Mouse (Mus musculus) left cerebral cortex, postnatal 10 days (tissue): ENCODE measurements around the gene Mgat4a. TPM values are rescaled to one million over a fixed set of nuclear protein-coding genes. Genes with fewer than 3 reads are reported as not detected.
A peak's percentile ranks its signal among the peaks of the same experiment; 100 is the strongest.

ENCODE experiments used
- DNase-seq, 2 experiments: peaks; one replicate each; pipeline ENCODE4 v3.0.0; 2021 to 2022; ENCODE audit warnings: low spot score in 2 of 2, mixed read lengths in 1 of 2; ENCODE audit errors: extremely low spot score in 1 of 2
- intact Hi-C: fragments of 180-260 bp; cut with DNase I; formaldehyde crosslinking; loops from one replicate; pipeline ENCODE4 v1.15.1; 2025
- total RNA-seq, 2 experiments: library from RNA; stranded (reverse); gene quantifications; 2 replicates each; pipeline ENCODE4 v1.2.3; 2021

The Mgat4a gene
- total RNA-seq, 2 experiments from 2014 or later = 28.9 to 29.6 TPM

DNA sequence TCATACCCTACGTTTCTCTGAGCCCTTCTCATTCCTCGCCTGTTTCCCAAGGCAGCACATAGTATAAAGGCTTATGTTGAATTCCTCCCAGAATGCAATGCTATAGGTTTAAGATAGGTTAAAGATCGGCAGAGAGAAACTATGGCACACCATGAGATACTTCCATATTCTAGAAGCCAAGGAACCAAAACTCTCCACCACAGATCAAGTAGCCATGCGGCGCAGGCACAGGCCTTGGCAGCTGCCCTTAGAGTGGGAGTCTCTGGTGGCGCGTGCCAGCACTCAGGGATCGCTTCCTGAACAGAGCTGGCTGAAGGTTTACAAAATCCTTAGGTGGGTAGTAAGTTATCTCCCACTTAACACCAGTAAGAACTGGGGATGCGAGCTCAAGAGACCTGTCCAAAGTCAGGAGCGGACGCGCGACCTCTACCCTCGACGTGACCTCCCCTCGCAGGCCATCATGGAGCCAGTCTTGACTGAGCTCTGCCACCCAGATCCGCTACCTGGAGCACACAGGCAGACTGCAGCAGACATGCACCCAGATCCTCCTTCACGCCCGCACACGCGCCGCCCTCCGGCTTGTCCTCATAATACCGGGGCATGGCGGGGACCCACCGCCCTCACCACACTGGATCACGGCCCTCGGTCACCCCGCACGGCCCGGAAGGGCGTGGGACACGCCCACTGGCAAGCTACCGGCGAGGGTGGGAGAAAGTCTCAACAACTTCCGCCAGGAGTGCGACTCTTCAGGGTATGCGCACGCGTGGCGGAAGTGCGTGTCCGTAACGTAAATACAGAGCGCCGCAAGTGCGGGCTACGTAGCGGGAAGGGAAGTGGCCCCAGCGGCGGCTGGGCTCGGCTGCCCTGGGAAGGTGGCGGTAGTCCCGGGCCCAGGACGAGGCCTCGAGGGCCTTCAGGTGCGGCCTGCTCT, 111.2 kb downstream of the Mgat4a start, which contains the start of the genes Coa5 and Unc50:
Coa5 (minus strand) TSS at position 738 of the 931 bp plus-strand sequence.
Unc50 (plus strand) TSS at position 774 of the 931 bp plus-strand sequence.
- intact Hi-C loops = loop anchor here (5.0 kb wide), 1 partner anchor 157 kb away; no protein-coding TSS in a partner anchor
- peak; percentile 92 to 95 for DNase-seq

DNA sequence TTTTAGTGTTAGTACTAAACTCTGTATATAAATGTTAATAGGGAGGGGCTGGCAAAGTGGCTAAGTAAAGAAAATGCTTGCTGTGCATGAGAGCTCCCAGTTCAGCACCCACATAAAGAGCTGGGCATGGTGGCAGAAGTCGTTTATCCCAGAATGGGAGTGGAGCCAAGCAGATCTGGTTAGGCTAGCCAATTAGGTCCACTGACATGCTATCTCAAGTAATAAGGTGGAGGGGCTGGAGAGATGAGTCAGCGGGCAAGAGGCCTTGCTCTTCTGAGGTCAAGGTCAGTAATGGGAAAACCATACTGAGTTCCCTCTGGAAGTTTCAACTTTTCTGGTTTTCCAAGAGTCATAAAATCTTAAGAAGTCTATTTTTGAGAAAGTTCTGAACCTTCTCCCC, 111.9 kb downstream of the Mgat4a start:
- no peak for DNase-seq
- intact Hi-C loops = loop anchor here (5.0 kb wide), 1 partner anchor 157 kb away; no protein-coding TSS in a partner anchor

GRCm38 (mm10) chr1:37427144-37427875, 113.5 kb downstream of the Mgat4a start:
- intact Hi-C loops = loop anchor here (5.0 kb wide), 1 partner anchor 155 kb away; no protein-coding TSS in a partner anchor
- DNase-seq = no peak

DNA sequence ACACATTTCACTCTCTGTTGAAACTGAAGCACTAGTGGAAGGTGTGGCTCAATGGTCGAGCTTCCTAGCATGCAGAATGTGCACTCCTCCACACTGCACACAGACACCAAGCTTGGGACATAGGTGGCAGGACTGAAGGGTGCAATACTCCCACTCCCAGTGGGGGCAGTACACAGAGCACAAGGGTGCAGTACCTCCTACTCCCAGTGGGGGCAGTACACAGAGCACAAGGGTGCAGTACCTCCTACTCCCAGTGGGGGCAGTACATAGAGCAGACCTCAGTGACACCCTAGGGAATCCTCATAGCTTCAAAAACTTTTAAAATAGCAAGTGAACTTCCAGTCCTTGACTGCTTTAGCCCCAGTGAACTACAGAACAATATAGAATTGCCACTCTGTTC, 121.4 kb downstream of the Mgat4a start:
- intact Hi-C loops = no loop called here
- peak in 1 of 2 experiments; percentile 66 for DNase-seq

DNA sequence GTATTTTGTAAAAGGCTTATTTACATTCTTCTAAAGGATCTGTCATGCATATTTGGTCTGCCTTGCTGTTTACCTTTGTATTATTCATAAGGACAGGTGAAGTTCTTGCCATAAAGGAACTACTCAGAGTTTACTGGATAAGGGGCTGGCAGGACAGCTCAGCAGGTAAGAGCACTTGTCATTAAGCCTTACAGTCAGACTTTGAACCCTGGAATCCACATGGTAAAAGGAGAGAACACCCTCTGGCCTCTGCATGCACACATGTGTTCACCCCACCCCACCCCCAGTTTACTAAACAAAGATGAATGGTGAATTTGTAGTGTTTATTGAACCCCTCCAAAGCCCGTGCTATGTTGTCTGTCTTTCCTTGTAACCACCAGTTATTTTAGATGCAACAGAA, 125.4 kb downstream of the Mgat4a start:
- intact Hi-C loops = no loop called here
- DNase-seq = no peak

GRCm38 (mm10) chr1:37409647-37410046, 131.2 kb downstream of the Mgat4a start:
- DNase-seq = no peak
- intact Hi-C loops = no loop called here

GRCm38 (mm10) chr1:37408678-37409077, 132.1 kb downstream of the Mgat4a start:
- DNase-seq = no peak
- intact Hi-C loops = no loop called here

- intact Hi-C loops = no loop called here
- no peak for DNase-seq
Measured at GRCm38 (mm10) chr1:37408059-37408458, 132.8 kb downstream of the Mgat4a start.

DNA sequence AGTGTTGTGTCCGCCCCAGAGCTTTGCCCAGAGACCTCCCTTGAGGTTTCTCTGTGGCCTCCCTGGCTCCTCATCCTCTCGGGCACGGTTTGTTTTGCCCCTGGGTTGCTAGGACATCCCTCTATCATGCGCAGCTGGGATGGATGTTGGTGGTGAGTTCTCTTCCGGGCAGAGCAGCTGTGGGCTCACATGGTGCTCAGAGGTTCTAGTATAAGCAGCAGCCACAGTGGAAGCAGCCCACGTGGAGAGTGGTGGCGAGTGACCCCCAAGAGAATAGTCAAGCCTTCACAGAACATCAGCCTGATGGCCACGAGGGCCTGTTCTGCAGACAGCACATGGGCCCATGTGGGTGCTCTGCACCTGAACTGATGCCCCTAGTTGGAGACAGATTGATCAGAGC, 133.6 kb downstream of the Mgat4a start:
- intact Hi-C loops = no loop called here
- DNase-seq = no peak

DNA sequence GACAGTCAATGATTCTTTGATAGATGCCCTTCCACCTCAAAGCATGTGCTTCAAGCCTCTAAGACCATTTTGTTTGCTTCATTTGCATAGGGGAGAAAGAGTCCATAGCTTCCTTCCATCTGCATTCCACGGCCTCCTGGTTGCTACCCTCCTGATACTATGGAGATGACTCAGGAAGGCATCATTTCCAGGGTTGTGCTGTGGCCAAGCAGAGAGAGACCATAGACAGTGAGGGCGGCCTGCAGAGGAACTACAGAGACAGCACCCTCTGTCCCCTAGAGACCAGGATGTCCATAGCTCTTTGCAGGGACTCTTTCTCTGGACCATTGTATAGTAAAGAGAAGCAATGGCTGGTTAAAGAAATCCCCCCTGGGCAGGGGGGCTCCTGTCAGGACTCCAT, 135.7 kb downstream of the Mgat4a start:
- intact Hi-C loops = no loop called here

DNA sequence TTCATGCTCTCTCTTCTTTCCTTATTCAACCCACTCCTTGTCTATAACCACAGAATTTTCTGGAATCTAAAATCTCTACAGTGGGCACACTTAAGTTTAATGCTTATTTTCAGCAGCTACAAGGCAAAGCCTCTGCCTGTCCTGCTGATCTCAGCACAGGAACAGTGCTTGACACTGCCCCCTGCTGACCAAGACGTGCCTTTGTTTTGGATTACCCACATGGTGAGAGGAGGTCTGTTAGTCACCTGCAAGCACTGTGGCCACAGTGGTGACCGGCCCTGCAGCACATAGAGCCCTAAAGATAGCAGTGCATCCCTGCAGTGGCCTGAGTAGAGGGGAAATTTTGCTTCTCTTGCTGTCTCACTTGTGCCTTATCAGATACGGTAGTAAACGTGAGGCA, 139.1 kb downstream of the Mgat4a start:
- intact Hi-C loops = loop anchor here (2.0 to 5.0 kb wide), 2 partner anchors 114 to 129 kb away; no protein-coding TSS in a partner anchor
- peak; percentile 27 to 55 for DNase-seq

More for the DNA sequence above, 135.7 kb downstream of the Mgat4a start:
- DNase-seq = no peak

DNA sequence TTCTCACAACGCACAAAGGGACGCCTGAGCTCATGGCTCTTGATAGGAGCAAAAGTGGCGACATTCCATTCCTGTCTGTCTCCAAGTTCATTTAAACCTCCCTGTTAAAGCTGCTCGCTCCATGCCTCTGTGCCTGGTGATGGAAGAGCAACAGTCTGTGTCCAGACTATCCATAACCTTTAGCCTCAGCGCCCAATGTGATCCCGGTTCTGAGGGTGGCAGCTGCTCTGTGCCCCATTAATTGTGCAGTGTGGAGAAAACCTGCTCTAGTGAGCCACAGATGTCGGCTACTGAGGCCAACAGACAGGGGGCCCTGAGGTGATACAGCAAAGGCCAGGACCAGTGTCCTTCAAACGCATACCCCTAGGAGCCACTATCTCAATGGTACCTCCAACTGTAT, 141.1 kb downstream of the Mgat4a start:
- DNase-seq = no peak
- intact Hi-C loops = loop anchor here (5.0 kb wide), 1 partner anchor 112 kb away; no protein-coding TSS in a partner anchor

- DNase-seq = no peak
- intact Hi-C loops = no loop called here
Measured at GRCm38 (mm10) chr1:37398961-37399360, 141.9 kb downstream of the Mgat4a start.

DNA sequence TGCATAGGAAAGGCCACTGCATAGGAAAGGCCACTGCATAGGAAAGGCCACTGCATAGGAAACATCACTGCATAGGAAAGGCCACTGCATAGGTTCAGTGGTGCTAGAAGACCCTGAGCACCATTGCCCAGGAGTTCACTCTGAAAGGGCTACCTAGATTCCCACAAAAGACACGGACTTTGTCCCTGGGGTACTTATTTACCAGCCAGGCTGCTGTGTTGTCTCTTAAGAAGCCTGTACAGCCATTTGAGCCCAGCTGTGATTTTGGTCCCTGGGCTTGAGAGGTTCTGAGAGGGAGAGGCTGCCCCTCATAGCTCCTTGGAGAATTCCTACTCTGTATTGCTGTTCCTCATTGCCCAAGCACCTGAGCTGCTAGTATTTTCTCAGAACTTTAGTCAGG, 144.3 kb downstream of the Mgat4a start:
- DNase-seq = no peak
- intact Hi-C loops = no loop called here

DNA sequence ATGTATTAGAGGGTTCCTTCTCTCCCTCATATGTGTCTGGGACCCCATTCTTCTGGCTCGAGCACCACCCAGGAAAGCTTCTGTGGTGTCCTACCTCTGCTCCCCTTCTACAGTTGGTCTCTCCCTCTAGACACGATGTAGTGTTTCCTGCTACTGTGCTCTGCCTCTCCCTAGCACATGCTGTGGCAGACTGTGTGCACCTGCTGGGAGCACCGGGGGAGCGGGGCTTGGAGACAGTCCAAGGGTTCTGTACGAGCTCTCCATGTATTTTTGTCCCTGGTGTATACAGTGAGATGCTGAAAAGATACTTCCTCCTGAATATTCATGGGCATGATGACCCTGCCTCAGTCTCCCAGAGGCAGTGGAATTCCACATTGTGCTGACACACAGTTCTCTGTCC, 147.6 kb downstream of the Mgat4a start:
- peak in 1 of 2 experiments; percentile 63 for DNase-seq
- intact Hi-C loops = no loop called here

Other genes starting within 250 kb of the Mgat4a start
- gene Inpp4a, start 241.2 kb downstream of the Mgat4a start, total RNA-seq = 100 to 1,000 TPM; 138 TPM
- 10 to 100 TPM; 40.8 to 41.4 TPM for gene Coa5, start 110.9 kb downstream of the Mgat4a start, total RNA-seq
- gene Unc50, start 110.9 kb downstream of the Mgat4a start, total RNA-seq = 10 to 100 TPM; 57.8 to 63.8 TPM
- 100 to 1,000 TPM; 106 to 122 TPM for gene 2010300C02Rik, start 179.1 kb upstream of the Mgat4a start, total RNA-seq